Mouse (Mus musculus) heart, embryonic 13.5 days (tissue): Measurements from ENCODE around the gene Plin3. TPM values are rescaled to one million over a fixed set of nuclear protein-coding genes. Genes with fewer than 3 reads are reported as not detected.
A peak's percentile ranks its signal among the peaks of the same experiment; 100 is the strongest.

Experiments used
- ATAC-seq: fragments of 200-750 bp; cut with Nextera tagmentation; 2 replicates; pipeline ENCODE4 v1.8.0; 2017; ENCODE audit warnings: moderate TSS enrichment; ENCODE audit not compliant: insufficient number of reproducible peaks, low FRiP score, low TSS enrichment; ENCODE audit errors: extremely low read depth
- H3K27ac ChIP-seq: fragments of 300-500 bp; sonication (generic); replicated peaks from 2 replicates; pipeline ENCODE4 v1.5.1; 2015; ENCODE audit warnings: moderate library complexity, mild to moderate bottlenecking, inconsistent platforms
- H3K27me3 ChIP-seq: fragments of 300-500 bp; sonication (generic); replicated peaks from 2 replicates; pipeline ENCODE4 v1.6.1; 2015; ENCODE audit warnings: mild to moderate bottlenecking, inconsistent platforms
- H3K36me3 ChIP-seq: fragments of 300-500 bp; sonication (generic); 2 replicates; pipeline ENCODE4 v1.6.1; 2015; ENCODE audit warnings: mild to moderate bottlenecking, inconsistent platforms
- H3K4me1 ChIP-seq: fragments of 300-500 bp; sonication (generic); 2 replicates; pipeline ENCODE4 v1.6.1; 2015; ENCODE audit warnings: inconsistent platforms
- H3K4me2 ChIP-seq: fragments of 300-500 bp; sonication (generic); 2 replicates; pipeline ENCODE4 v1.6.1; 2015; ENCODE audit warnings: inconsistent platforms, mild to moderate bottlenecking, moderate library complexity
- H3K4me3 ChIP-seq: fragments of 300-500 bp; sonication (generic); 2 replicates; pipeline ENCODE4 v1.5.1; 2015; ENCODE audit warnings: moderate library complexity, mild to moderate bottlenecking, inconsistent platforms
- H3K9ac ChIP-seq: fragments of 300-500 bp; sonication (generic); 2 replicates; pipeline ENCODE4 v1.6.1; 2015; ENCODE audit warnings: inconsistent platforms, mild to moderate bottlenecking, moderate library complexity
- H3K9me3 ChIP-seq: fragments of 300-500 bp; sonication (generic); 2 replicates; pipeline ENCODE4 v1.6.1; 2016; ENCODE audit warnings: inconsistent platforms
- WGBS: fragments of 180-500 bp; shearing (Covaris S2); methylation state at CpG from one replicate; pipeline ENCODE4 v1.1.7; 2015; ENCODE audit warnings: mixed read lengths; 5-methylcytosine and 5-hydroxymethylcytosine counted together
- polyA plus RNA-seq: library from polyadenylated mRNA; unstranded; fragments of >200 nt; fragmentation: Nextera tagmentation; extraction: Ambion mirVana; gene quantifications from 2 replicates; pipeline ENCODE4 v1.2.1, GENCODE M21; 2015

The Plin3 gene
- polyA plus RNA-seq, 1 experiment from 2014 or later: 67.1 TPM

- Histone ChIP-seq H3K4me1 (peaks cover 44% of the 10 kb centered on the region), H3K4me2 (peak within 1 kb of the TSS; percentile 98), H3K36me3 (peaks cover 30% of the 10 kb centered on the region), H3K4me3 (peak within 1 kb of the TSS; percentile 92), H3K27me3 (no peaks in the 10 kb centered on the region), H3K27ac (peak within 1 kb of the TSS; percentile 97), H3K9me3 (no peaks in the 10 kb centered on the region), H3K9ac (peak within 1 kb of the TSS; percentile 97)
- 1% methylated on average over 50 of the region's 57 CpGs for WGBS
- ATAC-seq: peak; percentile 95
Observed at GRCm38 (mm10) chr17:56325450-56326152, 32.9 kb upstream of the Plin3 start, which contains the start of gene Kdm4b. Gene Kdm4b (plus strand): TSS chr17:56326062.

- H3K27ac ChIP-seq: peak overlapping the region; percentile 89; the same call in 1 of the 2 replicates
- WGBS: 81% methylated on average over 3 of the region's 3 CpGs
- 0 out of 2 replicates have a peak overlapping the region, but pooled peaks have one; percentile 74 for H3K4me2 ChIP-seq
- no peak for ATAC-seq
- peaks cover 42% of the 10 kb centered on the region for H3K36me3 ChIP-seq
- no peak overlapping the region for H3K9ac ChIP-seq
- H3K27me3 ChIP-seq: no peaks in the 10 kb centered on the region
- 0 out of 2 replicates have a peak overlapping the region, but pooled peaks have one; percentile 92 for H3K4me3 ChIP-seq
- H3K4me1 ChIP-seq: peaks cover 32% of the 10 kb centered on the region
- H3K9me3 ChIP-seq: no peaks in the 10 kb centered on the region
Observed at GRCm38 (mm10) chr17:56324419-56324818, 31.7 kb upstream of the Plin3 start.

- H3K4me2 ChIP-seq: no peak overlapping the region
- no peaks in the 10 kb centered on the region for H3K27me3 ChIP-seq
- H3K27ac ChIP-seq: no peak overlapping the region
- no peaks in the 10 kb centered on the region for H3K9me3 ChIP-seq
- peak overlapping the region; percentile 28; the same call in 1 of the 2 replicates for H3K9ac ChIP-seq
- 90% methylated on average over 15 of the region's 15 CpGs for WGBS
- H3K4me1 ChIP-seq: peaks cover 38% of the 10 kb centered on the region
- no peak for ATAC-seq
- H3K36me3 ChIP-seq: peaks cover 89% of the 10 kb centered on the region
- no peak overlapping the region for H3K4me3 ChIP-seq
Observed at GRCm38 (mm10) chr17:56309191-56309945, 16.7 kb upstream of the Plin3 start.

- Histone ChIP-seq H3K9ac (peak overlapping the region; percentile 59), H3K4me2 (no peak overlapping the region)
Observed at GRCm38 (mm10) chr17:56308088-56308487, 15.4 kb upstream of the Plin3 start.

GRCm38 (mm10) chr17:56305826-56306225 is 13.2 kb upstream of the Plin3 start:
- peak overlapping the region; percentile 100 for H3K4me2 ChIP-seq
- H3K9me3 ChIP-seq: no peaks in the 10 kb centered on the region
- H3K36me3 ChIP-seq: peaks cover 53% of the 10 kb centered on the region
- H3K27me3 ChIP-seq: no peaks in the 10 kb centered on the region
- peaks cover 56% of the 10 kb centered on the region for H3K4me1 ChIP-seq
- 61% methylated on average over 8 of the region's 8 CpGs for WGBS
- peak overlapping the region; percentile 88 for H3K4me3 ChIP-seq
- H3K27ac ChIP-seq: no peak overlapping the region
- H3K9ac ChIP-seq: peak overlapping the region; percentile 90
- ATAC-seq: no peak

More at GRCm38 (mm10) chr17:56308088-56308487, 15.4 kb upstream of the Plin3 start:
- H3K9me3 ChIP-seq: no peaks in the 10 kb centered on the region
- no peak for ATAC-seq
- no peak overlapping the region for H3K4me3 ChIP-seq
- H3K27ac ChIP-seq: no peak overlapping the region
- H3K4me1 ChIP-seq: peaks cover 45% of the 10 kb centered on the region
- 76% methylated on average over 6 of the region's 6 CpGs for WGBS
- no peaks in the 10 kb centered on the region for H3K27me3 ChIP-seq
- peaks cover 76% of the 10 kb centered on the region for H3K36me3 ChIP-seq

- peak overlapping the region; percentile 90 for H3K9ac ChIP-seq
- H3K9me3 ChIP-seq: no peaks in the 10 kb centered on the region
- peaks cover 56% of the 10 kb centered on the region for H3K4me1 ChIP-seq
- peak overlapping the region; percentile 88 for H3K4me3 ChIP-seq
- 23% methylated on average over 8 of the region's 9 CpGs for WGBS
- peak overlapping the region; percentile 100 for H3K4me2 ChIP-seq
- 0 out of 2 replicates have a peak overlapping the region, but pooled peaks have one; percentile 1 for H3K27ac ChIP-seq
- ATAC-seq: no peak
- H3K36me3 ChIP-seq: peaks cover 47% of the 10 kb centered on the region
- no peaks in the 10 kb centered on the region for H3K27me3 ChIP-seq
Observed at GRCm38 (mm10) chr17:56305156-56305555, 12.5 kb upstream of the Plin3 start.

GRCm38 (mm10) chr17:56304718-56305117 is 12.0 kb upstream of the Plin3 start:
- ATAC-seq: no peak
- Histone ChIP-seq H3K27me3 (no peaks in the 10 kb centered on the region), H3K4me3 (peak overlapping the region; percentile 88), H3K4me2 (peak overlapping the region; percentile 100), H3K4me1 (peaks cover 56% of the 10 kb centered on the region), H3K27ac (0 out of 2 replicates have a peak overlapping the region, but pooled peaks have one; percentile 1), H3K9ac (peak overlapping the region; percentile 90), H3K36me3 (peaks cover 42% of the 10 kb centered on the region), H3K9me3 (no peaks in the 10 kb centered on the region)
- WGBS: 12% methylated on average over 11 of the region's 11 CpGs

GRCm38 (mm10) chr17:56303847-56304586 is 11.3 kb upstream of the Plin3 start:
- H3K9me3 ChIP-seq: no peaks in the 10 kb centered on the region
- H3K9ac ChIP-seq: peak overlapping the region; percentile 91
- under 1% methylated on average over 68 of the region's 68 CpGs for WGBS
- peak overlapping the region; percentile 88 for H3K4me3 ChIP-seq
- peak overlapping the region; percentile 88 for H3K27ac ChIP-seq
- peak overlapping the region; percentile 100 for H3K4me2 ChIP-seq
- H3K4me1 ChIP-seq: peaks cover 56% of the 10 kb centered on the region
- no peaks in the 10 kb centered on the region for H3K27me3 ChIP-seq
- peak; percentile 87 for ATAC-seq
- peaks cover 35% of the 10 kb centered on the region for H3K36me3 ChIP-seq

- peaks cover 56% of the 10 kb centered on the region for H3K4me1 ChIP-seq
- ATAC-seq: peak; percentile 67
- peak within 1 kb of the TSS; percentile 88 for H3K27ac ChIP-seq
- H3K4me2 ChIP-seq: peak within 1 kb of the TSS; percentile 100
- H3K9me3 ChIP-seq: no peaks in the 10 kb centered on the region
- peak within 1 kb of the TSS; percentile 91 for H3K9ac ChIP-seq
- H3K4me3 ChIP-seq: peak within 1 kb of the TSS; percentile 88
- H3K36me3 ChIP-seq: peaks cover 28% of the 10 kb centered on the region
- under 1% methylated on average over 43 of the region's 43 CpGs for WGBS
- H3K27me3 ChIP-seq: no peaks in the 10 kb centered on the region
Observed at GRCm38 (mm10) chr17:56303160-56303846, 10.6 kb upstream of the Plin3 start, which contains the start of gene Uhrf1. Gene Uhrf1 (plus strand): TSS chr17:56303321.

GRCm38 (mm10) chr17:56302363-56302996 is 9.8 kb upstream of the Plin3 start:
- Histone ChIP-seq H3K9me3 (no peaks in the 10 kb centered on the region), H3K4me1 (peaks cover 48% of the 10 kb centered on the region), H3K27ac (peak overlapping the region; percentile 88), H3K36me3 (peaks cover 20% of the 10 kb centered on the region), H3K4me2 (peak overlapping the region; percentile 100), H3K4me3 (peak overlapping the region; percentile 88), H3K27me3 (no peaks in the 10 kb centered on the region), H3K9ac (peak overlapping the region; percentile 91)
- 0 out of 2 replicates have a peak, but pooled peaks have one; percentile 3 for ATAC-seq
- WGBS: 23% methylated on average over 13 of the region's 13 CpGs
